Mouse (Mus musculus): ENCODE data around the gene Olfr97.
"Not testable (repeated sequence)": the region's sequence is repeated elsewhere in the genome, so short reads cannot be mapped to it uniquely, and the experiment has no call there.

Gene Olfr97

GRCm38 (mm10) chr17:37237230-37237629 is at the start of gene Olfr97:
Olfr97 (minus strand) TSS chr17:37237330.
- not testable (repeated sequence) for DNase-seq (ENCODE audit: low spot score)

- no peak for DNase-seq (ENCODE audit: low spot score)
Measured at GRCm38 (mm10) chr17:37283360-37283759, 46.2 kb upstream of the Olfr97 start, which contains the start of gene Olfr99. Olfr99 (minus strand) TSS chr17:37283460.

- DNase-seq (ENCODE audit: low spot score): no peak
Measured at GRCm38 (mm10) chr17:37280331-37280730, 43.2 kb upstream of the Olfr97 start.

GRCm38 (mm10) chr17:37276573-37276972 is 39.4 kb upstream of the Olfr97 start:
- DNase-seq (ENCODE audit: low spot score): no peak

GRCm38 (mm10) chr17:37275626-37276248 is 38.6 kb upstream of the Olfr97 start:
- no peak for DNase-seq (ENCODE audit: low spot score)

- DNase-seq (ENCODE audit: low spot score): peak; percentile 7
Measured at GRCm38 (mm10) chr17:37270702-37271092, 33.6 kb upstream of the Olfr97 start.

GRCm38 (mm10) chr17:37270058-37270701 is 33.0 kb upstream of the Olfr97 start, which contains the start of gene H2-M3:
H2-M3 (plus strand) TSS chr17:37270220.
- peak; percentile 79 for DNase-seq (ENCODE audit: low spot score)

GRCm38 (mm10) chr17:37263626-37264025 is 26.5 kb upstream of the Olfr97 start, which contains the start of gene Olfr98:
Olfr98 (minus strand) TSS chr17:37263749.
- DNase-seq (ENCODE audit: low spot score): no peak

- no peak for DNase-seq (ENCODE audit: low spot score)
Measured at GRCm38 (mm10) chr17:37250544-37250943, 13.4 kb upstream of the Olfr97 start.

- no peak for DNase-seq (ENCODE audit: low spot score)
Measured at GRCm38 (mm10) chr17:37249460-37249859, 12.3 kb upstream of the Olfr97 start.

GRCm38 (mm10) chr17:37246715-37247114 is 9.6 kb upstream of the Olfr97 start:
- peak; percentile 12 for DNase-seq (ENCODE audit: low spot score)

- DNase-seq (ENCODE audit: low spot score): no peak
Measured at GRCm38 (mm10) chr17:37242198-37242597, 5.1 kb upstream of the Olfr97 start.

- DNase-seq (ENCODE audit: low spot score): no peak
Measured at GRCm38 (mm10) chr17:37221879-37222278, 15.3 kb downstream of the Olfr97 start.

GRCm38 (mm10) chr17:37219846-37220245 is 17.3 kb downstream of the Olfr97 start, which contains the start of gene Olfr96:
Olfr96 (plus strand) TSS chr17:37220146.
- DNase-seq (ENCODE audit: low spot score): no peak

GRCm38 (mm10) chr17:37218486-37218885 is 18.6 kb downstream of the Olfr97 start:
- no peak for DNase-seq (ENCODE audit: low spot score)

- no peak for DNase-seq (ENCODE audit: low spot score)
Measured at GRCm38 (mm10) chr17:37213018-37213417, 24.1 kb downstream of the Olfr97 start, which contains the start of gene Olfr95. Olfr95 (minus strand) TSS chr17:37213118.

- no peak for DNase-seq (ENCODE audit: low spot score)
Measured at GRCm38 (mm10) chr17:37210884-37211768, 26.0 kb downstream of the Olfr97 start.

- no peak for DNase-seq (ENCODE audit: low spot score)
Measured at GRCm38 (mm10) chr17:37203917-37204236, 33.3 kb downstream of the Olfr97 start.

GRCm38 (mm10) chr17:37203206-37203916 is 33.8 kb downstream of the Olfr97 start:
- DNase-seq (ENCODE audit: low spot score): peak; percentile 65

- DNase-seq (ENCODE audit: low spot score): no peak
Measured at GRCm38 (mm10) chr17:37200894-37201293, 36.2 kb downstream of the Olfr97 start, which contains the start of gene Olfr94. Olfr94 (minus strand) TSS chr17:37200994.

GRCm38 (mm10) chr17:37196845-37197724 is 40.0 kb downstream of the Olfr97 start:
- no peak for DNase-seq (ENCODE audit: low spot score)

All from testis, postnatal 14 days (tissue).